Mouse (Mus musculus) MEL (cell line): Measurements from ENCODE around the gene Pnpla3. TPM values are rescaled to one million over a fixed set of nuclear protein-coding genes. Genes with fewer than 3 reads are reported as not detected.

Source experiments
- DNase-seq: peaks from one replicate; pipeline ENCODE4 v3.0.0; 2011; ENCODE audit warnings: low read depth, low spot score
- H3K27ac ChIP-seq: 2 replicates; pipeline ENCODE4 v1.5.1; 2012; ENCODE audit warnings: low read depth, mild to moderate bottlenecking, control low read depth, low read length, moderate library complexity; ENCODE audit not compliant: control insufficient read depth
- H3K27me3 ChIP-seq, 2 experiments: fragments of 150-350 bp in 1 of 2; sonication (generic) in 1 of 2; 2 replicates each; pipeline ENCODE4 v1.6.1; 2012; ENCODE audit warnings: low read length in 2 of 2, mild to moderate bottlenecking in 2 of 2, improper control_type of control experiment in 1 of 2, moderate library complexity in 1 of 2; ENCODE audit not compliant: insufficient read depth in 2 of 2, control insufficient read depth in 1 of 2
- H3K36me3 ChIP-seq, 2 experiments: 2 replicates each; pipeline ENCODE4 v1.6.1; 2012 to 2014; ENCODE audit warnings: low read length in 2 of 2, improper control_type of control experiment in 1 of 2, inconsistent platforms in 1 of 2, mild to moderate bottlenecking in 1 of 2; ENCODE audit not compliant: insufficient read depth in 2 of 2, control insufficient read depth in 1 of 2
- H3K4me1 ChIP-seq, 2 experiments: fragments of 150-350 bp in 1 of 2; sonication (generic) in 1 of 2; 2 replicates each; pipeline ENCODE4 v1.6.1; 2012; ENCODE audit warnings: low read length in 2 of 2, improper control_type of control experiment in 1 of 2, mild to moderate bottlenecking in 1 of 2; ENCODE audit not compliant: insufficient read depth in 2 of 2, control insufficient read depth in 1 of 2
- H3K4me3 ChIP-seq, 2 experiments: fragments of 150-350 bp in 1 of 2; sonication (generic) in 1 of 2; 2 replicates each; pipeline ENCODE4 v1.5.1; 2012; ENCODE audit warnings: low read depth in 2 of 2, low read length in 2 of 2, mild to moderate bottlenecking in 2 of 2, moderate library complexity in 2 of 2, control low read depth in 1 of 2, improper control_type of control experiment in 1 of 2; ENCODE audit not compliant: control insufficient read depth in 1 of 2, insufficient read depth in 1 of 2
- H3K79me2 ChIP-seq: 2 replicates; pipeline ENCODE4 v1.6.1; 2012; ENCODE audit warnings: mild to moderate bottlenecking, low read length, moderate library complexity; ENCODE audit not compliant: control insufficient read depth, poor library complexity, insufficient read depth
- H3K9ac ChIP-seq: 2 replicates; pipeline ENCODE4 v1.6.1; 2012; ENCODE audit warnings: low read depth, mild to moderate bottlenecking, control low read depth, low read length, moderate library complexity; ENCODE audit not compliant: control insufficient read depth, poor library complexity, severe bottlenecking
- H3K9me3 ChIP-seq: fragments of 150-350 bp; sonication (generic); replicated peaks from 2 replicates; pipeline ENCODE4 v1.6.1; 2012; ENCODE audit warnings: mild to moderate bottlenecking, low read length, improper control_type of control experiment, moderate library complexity; ENCODE audit not compliant: insufficient read depth
- BHLHE40 ChIP-seq: IDR thresholded peaks from 2 replicates; pipeline ENCODE4 v1.6.1; 2012; ENCODE audit warnings: low read depth, mild to moderate bottlenecking, inconsistent platforms, low read length, improper control_type of control experiment, borderline replicate concordance
- CHD1 ChIP-seq: IDR thresholded peaks from 2 replicates; pipeline ENCODE4 v1.6.1; 2012; ENCODE audit warnings: low read depth, mild to moderate bottlenecking, inconsistent platforms, low read length, improper control_type of control experiment
- ELF1 ChIP-seq: IDR thresholded peaks from 2 replicates; pipeline ENCODE4 v1.6.1; 2014; ENCODE audit warnings: low read depth, mild to moderate bottlenecking, inconsistent platforms, low read length, improper control_type of control experiment, moderate library complexity
- ETS1 ChIP-seq: IDR thresholded peaks from 2 replicates; pipeline ENCODE4 v1.6.1; 2012; ENCODE audit warnings: low read depth, mild to moderate bottlenecking, inconsistent platforms, low read length, improper control_type of control experiment, moderate library complexity
- GABPA ChIP-seq: IDR thresholded peaks from 2 replicates; pipeline ENCODE4 v1.6.1; 2012; ENCODE audit warnings: low read depth, mild to moderate bottlenecking, inconsistent platforms, low read length, improper control_type of control experiment, moderate library complexity
- HCFC1 ChIP-seq: IDR thresholded peaks from 2 replicates; pipeline ENCODE4 v1.6.1; 2012; ENCODE audit warnings: low read depth, mild to moderate bottlenecking, inconsistent platforms, low read length, improper control_type of control experiment, moderate library complexity
- KAT2A ChIP-seq: conservative IDR thresholded peaks from 2 replicates; pipeline ENCODE4 v1.6.1; 2012; ENCODE audit warnings: low read depth, low read length, improper control_type of control experiment, inconsistent platforms
- MAX ChIP-seq: IDR thresholded peaks from 2 replicates; pipeline ENCODE4 v1.6.1; 2011; ENCODE audit warnings: low read length, improper control_type of control experiment
- MEF2A ChIP-seq: IDR thresholded peaks from 2 replicates; pipeline ENCODE4 v1.6.1; 2014; ENCODE audit warnings: low read depth, mild to moderate bottlenecking, inconsistent platforms, low read length, improper control_type of control experiment; ENCODE audit not compliant: poor library complexity, insufficient replicate concordance, severe bottlenecking; ENCODE audit errors: extremely low read depth
- MXI1 ChIP-seq: IDR thresholded peaks from 2 replicates; pipeline ENCODE4 v1.6.1; 2011; ENCODE audit warnings: mild to moderate bottlenecking, low read depth, low read length, improper control_type of control experiment
- MYB ChIP-seq: IDR thresholded peaks from 2 replicates; pipeline ENCODE4 v1.6.1; 2011; ENCODE audit warnings: mild to moderate bottlenecking, low read depth, low read length, improper control_type of control experiment
- MYC ChIP-seq: IDR thresholded peaks from 2 replicates; pipeline ENCODE4 v1.6.1; 2011; ENCODE audit warnings: low read depth, mild to moderate bottlenecking, low read length, improper control_type of control experiment, moderate library complexity
- NRF1 ChIP-seq: IDR thresholded peaks from 2 replicates; pipeline ENCODE4 v1.6.1; 2014; ENCODE audit warnings: low read depth, mild to moderate bottlenecking, inconsistent platforms, low read length, improper control_type of control experiment, moderate library complexity; ENCODE audit not compliant: poor library complexity, insufficient read depth, severe bottlenecking
- POLR2AphosphoS2 ChIP-seq: IDR thresholded peaks from 2 replicates; pipeline ENCODE4 v1.6.1; 2011; ENCODE audit warnings: low read length, improper control_type of control experiment
- RCOR1 ChIP-seq: IDR thresholded peaks from 2 replicates; pipeline ENCODE4 v1.6.1; 2012; ENCODE audit warnings: low read depth, mild to moderate bottlenecking, inconsistent platforms, low read length, improper control_type of control experiment
- SIN3A ChIP-seq: IDR thresholded peaks from 2 replicates; pipeline ENCODE4 v1.6.1; 2012; ENCODE audit warnings: low read length, improper control_type of control experiment, inconsistent platforms
- TBP ChIP-seq: IDR thresholded peaks from 2 replicates; pipeline ENCODE4 v1.8.0; 2011; ENCODE audit warnings: low read depth, low read length, improper control_type of control experiment
- ZC3H11A ChIP-seq: IDR thresholded peaks from 2 replicates; pipeline ENCODE4 v1.6.1; 2012; ENCODE audit warnings: low read depth, mild to moderate bottlenecking, inconsistent platforms, low read length, improper control_type of control experiment
- ZNF384 ChIP-seq: IDR thresholded peaks from 2 replicates; pipeline ENCODE4 v1.6.1; 2012; ENCODE audit warnings: low read depth, mild to moderate bottlenecking, inconsistent platforms, low read length, improper control_type of control experiment
- polyA plus RNA-seq, 2 experiments: library from polyadenylated mRNA; stranded (reverse) in 1 of 2; unstranded in 1 of 2; fragments of >175 nt in 1 of 2; fragments of >200 nt in 1 of 2; gene quantifications; 2 replicates each; pipeline versions ENCODE4 v1.2.1 to v1.2.4; 2012; ENCODE audit warnings: low replicate concordance in 2 of 2, low read depth in 1 of 2; ENCODE audit not compliant: insufficient read length in 2 of 2, insufficient read depth in 1 of 2, missing spikeins in 1 of 2
- total RNA-seq: library from RNA; depleted of rRNA; stranded (reverse); fragments of 300-350 nt; gene quantifications from 2 replicates; pipeline ENCODE4 v1.2.3, GENCODE M21; 2012

The Pnpla3 gene
- total and polyA plus RNA-seq, 3 experiments, result not detected

DNA sequence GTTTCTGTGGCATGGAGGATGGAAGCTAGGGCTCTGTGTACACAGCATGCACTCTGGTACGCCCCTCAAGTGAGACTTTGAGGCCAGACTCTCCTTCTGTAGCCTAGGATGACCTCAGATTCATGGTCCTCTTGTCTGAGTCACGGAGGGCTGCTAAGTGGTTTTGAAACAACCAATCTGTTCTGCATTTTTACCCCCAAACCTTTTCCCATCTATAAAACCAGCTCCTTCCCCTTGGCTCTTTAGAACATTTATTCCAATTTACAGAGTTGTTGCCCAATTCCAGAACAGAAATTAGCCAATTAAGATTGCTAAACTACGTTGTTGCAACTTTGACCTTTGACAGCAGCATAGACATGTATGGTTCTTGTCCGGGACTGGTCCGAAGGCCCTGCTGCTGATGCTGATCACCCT, 28.0 kb upstream of the Pnpla3 start:
- no peak overlapping the region for H3K9ac ChIP-seq

DNA sequence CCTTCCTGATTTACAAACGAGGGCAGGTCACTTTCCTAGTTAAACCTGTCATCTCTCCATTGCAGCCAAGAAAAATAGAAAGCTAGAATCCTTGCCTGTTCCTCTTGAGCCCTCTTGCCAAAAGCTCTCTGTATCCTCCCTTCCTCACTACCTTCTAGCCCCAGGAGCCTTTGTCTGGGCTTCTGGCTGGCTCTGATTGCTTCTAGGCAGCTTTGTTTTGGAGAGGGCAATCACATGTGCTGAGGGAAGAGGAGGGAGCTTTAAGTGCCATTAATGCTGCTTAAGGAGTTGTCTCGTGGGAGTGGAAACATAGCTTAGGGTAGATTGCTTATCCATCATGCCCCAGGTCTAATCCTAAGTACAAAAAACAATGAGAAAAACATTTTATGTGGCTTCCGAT, 27.5 kb upstream of the Pnpla3 start:
- H3K9me3 ChIP-seq, result no peaks in the 10 kb centered on the region
- no peak overlapping the region for H3K9ac ChIP-seq
- no peaks in the 10 kb centered on the region for H3K79me2 ChIP-seq
- no peaks in the 10 kb centered on the region for H3K4me1 ChIP-seq
- H3K27ac ChIP-seq, result no peak overlapping the region
- H3K4me3 ChIP-seq, result no peak overlapping the region
- no peaks in the 10 kb centered on the region for H3K27me3 ChIP-seq
- TF ChIP-seq MEF2A, result no peak
- no peak for TF ChIP-seq ZC3H11A
- no peak for TF ChIP-seq POLR2AphosphoS2
- TF ChIP-seq RCOR1, result no peak
- no peak for TF ChIP-seq TBP
- no peak for TF ChIP-seq ZNF384
- TF ChIP-seq MXI1, result no peak
- TF ChIP-seq ETS1, result no peak
- TF ChIP-seq BHLHE40, result no peak
- no peak for TF ChIP-seq ELF1
- H3K36me3 ChIP-seq, result no peaks in the 10 kb centered on the region
- DNase-seq, result no peak

More for the DNA sequence above, 28.0 kb upstream of the Pnpla3 start:
- Histone ChIP-seq H3K36me3 (no peaks in the 10 kb centered on the region), H3K27me3 (no peaks in the 10 kb centered on the region), H3K4me1 (no peaks in the 10 kb centered on the region), H3K79me2 (no peaks in the 10 kb centered on the region), H3K4me3 (no peak overlapping the region), H3K9me3 (no peaks in the 10 kb centered on the region), H3K27ac (no peak overlapping the region)
- no peak for TF ChIP-seq BHLHE40
- no peak for TF ChIP-seq MYC
- no peak for TF ChIP-seq SIN3A
- TF ChIP-seq POLR2AphosphoS2, result no peak
- no peak for TF ChIP-seq MYB
- TF ChIP-seq MEF2A, result no peak
- TF ChIP-seq ELF1, result no peak
- TF ChIP-seq GABPA, result no peak
- TF ChIP-seq NRF1, result no peak
- no peak for TF ChIP-seq KAT2A
- no peak for TF ChIP-seq CHD1
- no peak for TF ChIP-seq ZNF384
- no peak for TF ChIP-seq HCFC1
- TF ChIP-seq MXI1, result no peak
- TF ChIP-seq MAX, result no peak
- no peak for DNase-seq
